Mouse (Mus musculus) CH12.LX (cell line): ENCODE measurements around the gene Cfap45. TPM values are rescaled to one million over a fixed set of nuclear protein-coding genes. Genes with fewer than 3 reads are reported as not detected.

Experiments used
- DNase-seq: peaks from one replicate; pipeline ENCODE4 v3.0.0-alpha.2; 2013; ENCODE audit errors: extremely low read depth
- H3K27ac ChIP-seq: 2 replicates; pipeline ENCODE4 v1.5.1; 2012; ENCODE audit warnings: low read depth, mild to moderate bottlenecking, control low read depth, moderate library complexity; ENCODE audit not compliant: insufficient read depth
- H3K27me3 ChIP-seq: replicated peaks from 2 replicates; pipeline ENCODE3; 2012; ENCODE audit warnings: inconsistent platforms
- H3K36me3 ChIP-seq, 2 experiments: replicated peaks in 1 of 2; 2 replicates each; pipeline versions ENCODE3 to v1.6.1; 2012; ENCODE audit warnings: inconsistent platforms in 1 of 2, low read length in 1 of 2, mild to moderate bottlenecking in 1 of 2, mixed read lengths in 1 of 2, moderate library complexity in 1 of 2; ENCODE audit not compliant: control insufficient read depth in 1 of 2, insufficient read depth in 1 of 2
- H3K4me1 ChIP-seq, 2 experiments: 2 replicates each; pipeline ENCODE4 v1.6.1; 2012; ENCODE audit warnings: inconsistent platforms in 1 of 2, moderate library complexity in 1 of 2; ENCODE audit not compliant: insufficient read depth in 2 of 2, control insufficient read depth in 1 of 2
- H3K4me2 ChIP-seq: 2 replicates; pipeline ENCODE4 v1.6.1; 2012; ENCODE audit warnings: low read depth, mild to moderate bottlenecking, control low read depth; ENCODE audit not compliant: poor library complexity, insufficient read depth, severe bottlenecking
- H3K4me3 ChIP-seq, 3 experiments: fragments of 150-350 bp in 1 of 3; sonication (generic) in 1 of 3; replicated peaks in 1 of 3; 2 replicates each; pipeline versions ENCODE3 to v1.5.1; 2011 to 2012; ENCODE audit warnings: low read depth in 2 of 3, low read length in 2 of 3, mild to moderate bottlenecking in 2 of 3, moderate library complexity in 2 of 3, control low read depth in 1 of 3, improper control_type of control experiment in 1 of 3, inconsistent platforms in 1 of 3, mixed read lengths in 1 of 3; ENCODE audit not compliant: poor library complexity in 1 of 3
- H3K79me2 ChIP-seq: replicated peaks from 2 replicates; pipeline ENCODE4 v1.6.1; 2012; ENCODE audit warnings: mild to moderate bottlenecking, moderate library complexity; ENCODE audit not compliant: control insufficient read depth, poor library complexity, insufficient read depth, severe bottlenecking; ENCODE audit errors: extremely low read depth
- H3K9ac ChIP-seq: 2 replicates; pipeline ENCODE4 v1.6.1; 2012; ENCODE audit warnings: low read depth, mild to moderate bottlenecking, control low read depth, moderate library complexity; ENCODE audit not compliant: insufficient read depth
- H3K9me3 ChIP-seq: replicated peaks from 2 replicates; pipeline ENCODE3; 2012; ENCODE audit warnings: low read length, inconsistent platforms, mixed read lengths
- BHLHE40 ChIP-seq: IDR thresholded peaks from 2 replicates; pipeline ENCODE4 v1.6.1; 2011; ENCODE audit warnings: mild to moderate bottlenecking, low read depth, low read length, improper control_type of control experiment
- CHD1 ChIP-seq: IDR thresholded peaks from 2 replicates; pipeline ENCODE4 v1.6.1; 2012; ENCODE audit warnings: low read depth, low read length, improper control_type of control experiment, inconsistent platforms
- CHD2 ChIP-seq: IDR thresholded peaks from 2 replicates; pipeline ENCODE4 v1.6.1; 2011; ENCODE audit warnings: low read length, improper control_type of control experiment
- CTCF ChIP-seq, 2 experiments: IDR thresholded peaks in 1 of 2; conservative IDR thresholded peaks in 1 of 2; 2 replicates each; pipeline ENCODE4 v1.5.1; 2011 to 2012; ENCODE audit warnings: low read depth in 2 of 2, low read length in 2 of 2, improper control_type of control experiment in 1 of 2, inconsistent platforms in 1 of 2, mild to moderate bottlenecking in 1 of 2, moderate library complexity in 1 of 2
- E2F4 ChIP-seq: IDR thresholded peaks from 2 replicates; pipeline ENCODE4 v1.6.1; 2011; ENCODE audit warnings: low read depth, low read length, improper control_type of control experiment; ENCODE audit not compliant: insufficient replicate concordance
- ELF1 ChIP-seq: IDR thresholded peaks from 2 replicates; pipeline ENCODE4 v1.6.1; 2014; ENCODE audit warnings: low read depth, mild to moderate bottlenecking, inconsistent platforms, low read length, improper control_type of control experiment
- EP300 ChIP-seq: IDR thresholded peaks from 2 replicates; pipeline ENCODE4 v1.6.1; 2011; ENCODE audit warnings: low read length, improper control_type of control experiment
- ETS1 ChIP-seq: conservative IDR thresholded peaks from 2 replicates; pipeline ENCODE4 v1.6.1; 2012; ENCODE audit warnings: low read depth, mild to moderate bottlenecking, inconsistent platforms, low read length, improper control_type of control experiment, moderate library complexity
- GABPA ChIP-seq: IDR thresholded peaks from 2 replicates; pipeline ENCODE4 v1.6.1; 2012; ENCODE audit warnings: low read depth, low read length, improper control_type of control experiment, inconsistent platforms; ENCODE audit not compliant: insufficient replicate concordance
- HCFC1 ChIP-seq: IDR thresholded peaks from 2 replicates; pipeline ENCODE4 v1.6.1; 2012; ENCODE audit warnings: low read depth, mild to moderate bottlenecking, inconsistent platforms, low read length, improper control_type of control experiment
- IRF4 ChIP-seq: IDR thresholded peaks from 2 replicates; pipeline ENCODE4 v1.6.1; 2014; ENCODE audit warnings: low read depth, mild to moderate bottlenecking, inconsistent platforms, low read length, improper control_type of control experiment
- JUN ChIP-seq: IDR thresholded peaks from 2 replicates; pipeline ENCODE4 v1.6.1; 2011; ENCODE audit warnings: low read depth, mild to moderate bottlenecking, low read length, improper control_type of control experiment, moderate library complexity; ENCODE audit not compliant: insufficient read depth
- JUND ChIP-seq: conservative IDR thresholded peaks from 2 replicates; pipeline ENCODE4 v1.6.1; 2011; ENCODE audit warnings: low read depth, low read length, improper control_type of control experiment
- KAT2A ChIP-seq: IDR thresholded peaks from 2 replicates; pipeline ENCODE4 v1.6.1; 2012; ENCODE audit warnings: low read length, improper control_type of control experiment, inconsistent platforms; ENCODE audit not compliant: insufficient replicate concordance
- MAFK ChIP-seq: IDR thresholded peaks from 2 replicates; pipeline ENCODE4 v1.6.1; 2011; ENCODE audit warnings: low read length, improper control_type of control experiment; ENCODE audit not compliant: insufficient replicate concordance
- MAX ChIP-seq: IDR thresholded peaks from 2 replicates; pipeline ENCODE4 v1.6.1; 2011; ENCODE audit warnings: low read length, improper control_type of control experiment
- MAZ ChIP-seq: IDR thresholded peaks from 2 replicates; pipeline ENCODE4 v1.6.1; 2012; ENCODE audit warnings: low read depth, mild to moderate bottlenecking, inconsistent platforms, low read length, improper control_type of control experiment, moderate library complexity
- MEF2A ChIP-seq: IDR thresholded peaks from 2 replicates; pipeline ENCODE4 v1.6.1; 2014; ENCODE audit warnings: low read depth, mild to moderate bottlenecking, inconsistent platforms, low read length, improper control_type of control experiment, borderline replicate concordance
- MXI1 ChIP-seq: IDR thresholded peaks from 2 replicates; pipeline ENCODE4 v1.6.1; 2011; ENCODE audit warnings: mild to moderate bottlenecking, low read depth, low read length, improper control_type of control experiment
- MYC ChIP-seq: IDR thresholded peaks from 2 replicates; pipeline ENCODE4 v1.6.1; 2011; ENCODE audit warnings: low read depth, mild to moderate bottlenecking, improper control_type of control experiment, low read length
- NELFE ChIP-seq: IDR thresholded peaks from 2 replicates; pipeline ENCODE4 v1.6.1; 2011; ENCODE audit warnings: low read depth, low read length, improper control_type of control experiment
- NRF1 ChIP-seq: IDR thresholded peaks from 2 replicates; pipeline ENCODE4 v1.6.1; 2014; ENCODE audit warnings: low read depth, mild to moderate bottlenecking, inconsistent platforms, low read length, improper control_type of control experiment, moderate library complexity
- PAX5 ChIP-seq: IDR thresholded peaks from 2 replicates; pipeline ENCODE4 v1.6.1; 2012; ENCODE audit warnings: low read length, inconsistent platforms, mixed read lengths
- POLR2A ChIP-seq: IDR thresholded peaks from 2 replicates; pipeline ENCODE4 v1.6.1; 2011; ENCODE audit warnings: low read depth, mild to moderate bottlenecking, improper control_type of control experiment, low read length
- POLR2AphosphoS2 ChIP-seq: IDR thresholded peaks from 2 replicates; pipeline ENCODE4 v1.6.1; 2011; ENCODE audit warnings: low read depth, low read length, improper control_type of control experiment
- RAD21 ChIP-seq: IDR thresholded peaks from 2 replicates; pipeline ENCODE4 v1.6.1; 2011; ENCODE audit warnings: low read depth, mild to moderate bottlenecking, low read length, improper control_type of control experiment, moderate library complexity
- RCOR1 ChIP-seq: conservative IDR thresholded peaks from 2 replicates; pipeline ENCODE4 v1.6.1; 2012; ENCODE audit warnings: low read depth, mild to moderate bottlenecking, inconsistent platforms, low read length, improper control_type of control experiment
- SIN3A ChIP-seq: IDR thresholded peaks from 2 replicates; pipeline ENCODE4 v1.6.1; 2012; ENCODE audit warnings: low read length, improper control_type of control experiment, inconsistent platforms
- SMC3 ChIP-seq: IDR thresholded peaks from 2 replicates; pipeline ENCODE4 v1.6.1; 2011; ENCODE audit warnings: low read depth, low read length, improper control_type of control experiment
- TBP ChIP-seq: conservative IDR thresholded peaks from 2 replicates; pipeline ENCODE4 v1.6.1; 2011; ENCODE audit warnings: low read depth, low read length, improper control_type of control experiment
- TCF12 ChIP-seq: IDR thresholded peaks from 2 replicates; pipeline ENCODE4 v1.6.1; 2014; ENCODE audit warnings: low read depth, mild to moderate bottlenecking, inconsistent platforms, low read length, improper control_type of control experiment
- UBTF ChIP-seq: IDR thresholded peaks from 2 replicates; pipeline ENCODE4 v1.6.1; 2012; ENCODE audit warnings: low read depth, mild to moderate bottlenecking, inconsistent platforms, low read length, improper control_type of control experiment, moderate library complexity
- USF1 ChIP-seq: IDR thresholded peaks from 2 replicates; pipeline ENCODE4 v1.6.1; 2014; ENCODE audit warnings: low read depth, mild to moderate bottlenecking, inconsistent platforms, low read length, improper control_type of control experiment
- USF2 ChIP-seq: conservative IDR thresholded peaks from 2 replicates; pipeline ENCODE4 v1.6.1; 2011; ENCODE audit warnings: low read depth, low read length, improper control_type of control experiment
- ZC3H11A ChIP-seq: IDR thresholded peaks from 2 replicates; pipeline ENCODE4 v1.6.1; 2012; ENCODE audit warnings: low read depth, mild to moderate bottlenecking, inconsistent platforms, low read length, improper control_type of control experiment
- ZKSCAN1 ChIP-seq: IDR thresholded peaks from 2 replicates; pipeline ENCODE4 v1.6.1; 2012; ENCODE audit warnings: low read depth, inconsistent platforms, low read length, improper control_type of control experiment, borderline replicate concordance
- ZMIZ1 ChIP-seq: IDR thresholded peaks from 2 replicates; pipeline ENCODE4 v1.6.1; 2012; ENCODE audit warnings: low read depth, mild to moderate bottlenecking, inconsistent platforms, low read length, improper control_type of control experiment
- ZNF384 ChIP-seq: IDR thresholded peaks from 2 replicates; pipeline ENCODE4 v1.6.1; 2012; ENCODE audit warnings: low read depth, low read length, improper control_type of control experiment, inconsistent platforms
- dilution Hi-C: fragments of 300-500 bp; cut with MboI; formaldehyde crosslinking; loops from 2 replicates; pipeline ENCODE4 v1.14.3; 2020; ENCODE audit warnings: low sequenced_read_pairs; ENCODE audit not compliant: extremely low pct_unique_long_range_greater_than_20kb, extremely low pct_ligation_motif_present
- in situ Hi-C: fragments of 300-500 bp; cut with MboI; formaldehyde crosslinking; loops from 3 replicates; pipeline ENCODE4 v1.14.3; 2019; ENCODE audit warnings: low sequenced_read_pairs, low pct_ligation_motif_present, low pct_unique_long_range_greater_than_20kb, mixed read lengths
- polyA plus RNA-seq: library from polyadenylated mRNA; unstranded; fragments of >175 nt; gene quantifications from 2 replicates; pipeline ENCODE4 v1.2.1, GENCODE M21; 2012; ENCODE audit warnings: low read depth; ENCODE audit not compliant: insufficient read length
- total RNA-seq, 2 experiments: library from RNA; depleted of rRNA; stranded (reverse); fragments of 300-350 nt in 1 of 2; fragments of >200 nt in 1 of 2; gene quantifications; 2 replicates each; pipeline ENCODE4 v1.2.3; 2012 to 2014

Cfap45 gene
- total and polyA plus RNA-seq, 3 experiments: not detected

GRCm38 (mm10) chr1:172499765-172500441 is 20.7 kb upstream of the Cfap45 start, which contains the start of gene Tagln2:
Gene Tagln2 (plus strand): TSS chr1:172500047.
- H3K79me2 ChIP-seq: peaks cover 47% of the 10 kb centered on the region
- dilution Hi-C loops: no loop called here
- in situ Hi-C loops: no loop called here

GRCm38 (mm10) chr1:172500451-172501370 is 19.9 kb upstream of the Cfap45 start:
- H3K36me3 ChIP-seq: peaks cover 16 to 65% of the 10 kb centered on the region in 2 experiments
- in situ Hi-C loops: no loop called here
- H3K9ac ChIP-seq: peak overlapping the region; percentile 83
- H3K4me3 ChIP-seq: peak overlapping the region; percentile 88 to 98 (median 90)
- no peaks in the 10 kb centered on the region for H3K27me3 ChIP-seq
- peak; percentile 73 for DNase-seq
- no peaks in the 10 kb centered on the region for H3K9me3 ChIP-seq
- peaks cover 47% of the 10 kb centered on the region for H3K79me2 ChIP-seq
- dilution Hi-C loops: no loop called here
- peak overlapping the region; percentile 72 for H3K27ac ChIP-seq
- peak overlapping the region; percentile 92 for H3K4me2 ChIP-seq
- peaks cover 22 to 45% of the 10 kb centered on the region in 2 experiments for H3K4me1 ChIP-seq
- peak; percentile 88 for TF ChIP-seq MAX
- TF ChIP-seq NRF1: 0 out of 2 replicates have a peak, but pooled peaks have one; percentile 8
- TF ChIP-seq BHLHE40: peak; percentile 67
- peak; percentile 88 for TF ChIP-seq MYC
- 0 out of 2 replicates have a peak, but pooled peaks have one; percentile 14 for TF ChIP-seq HCFC1
- no peak for TF ChIP-seq POLR2A
- peak; percentile 28; the same call in 1 of the 2 replicates for TF ChIP-seq NELFE
- no peak for TF ChIP-seq GABPA
- TF ChIP-seq IRF4: peak; percentile 34
- TF ChIP-seq SMC3: 0 out of 2 replicates have a peak, but pooled peaks have one; percentile 1
- TF ChIP-seq ELF1: peak; percentile 71
- peak; percentile 28; the same call in 1 of the 2 replicates for TF ChIP-seq TCF12
- TF ChIP-seq CHD2: peak; percentile 21; the same call in 1 of the 2 replicates

More at GRCm38 (mm10) chr1:172499765-172500441, 20.7 kb upstream of the Cfap45 start, which contains the start of gene Tagln2:
- peaks cover 22 to 42% of the 10 kb centered on the region in 2 experiments for H3K4me1 ChIP-seq
- TF ChIP-seq MXI1 (peak; percentile 42; the same call in 1 of the 2 replicates), TBP (peak; percentile 93), E2F4 (no peak), NELFE (peak; percentile 91), ZMIZ1 (peak; percentile 85), MYC (no peak), PAX5 (no peak), ZKSCAN1 (no peak), EP300 (no peak), RCOR1 (no peak), ZNF384 (peak; percentile 97), USF2 (no peak), JUND (no peak), MEF2A (no peak), POLR2A (peak; percentile 95), SIN3A (no peak), IRF4 (no peak; the same call in 1 of the 2 replicates), CTCF (conservative IDR thresholded peaks at IDR 0.05 in 1 of 2, IDR thresholded peaks at IDR 0.05 in 1 of 2; ENCODE audit: low read depth in 2 of 2, low read length in 2 of 2) (peak in 1 of 2 experiments; percentile 67; a peak in 2 of 4 replicates), MAX (peak; percentile 84), GABPA (no peak), ELF1 (peak; percentile 52), POLR2AphosphoS2 (peak; percentile 88; the same call in 1 of the 2 replicates), KAT2A (no peak), HCFC1 (no peak), SMC3 (peak; percentile 48), USF1 (0 out of 2 replicates have a peak, but pooled peaks have one; percentile 19), RAD21 (peak; percentile 27), MAZ (peak; percentile 47; the same call in 1 of the 2 replicates), MAFK (no peak), JUN (no peak), BHLHE40 (no peak), ZC3H11A (no peak), CHD2 (no peak), UBTF (no peak; the same call in 1 of the 2 replicates), ETS1 (no peak), TCF12 (peak; percentile 84), NRF1 (no peak), CHD1 (no peak)
- H3K4me2 ChIP-seq: peak within 1 kb of the TSS; percentile 92
- no peaks in the 10 kb centered on the region for H3K27me3 ChIP-seq
- no peaks in the 10 kb centered on the region for H3K9me3 ChIP-seq
- peak; percentile 82 for DNase-seq
- H3K36me3 ChIP-seq: peaks cover 8 to 65% of the 10 kb centered on the region in 2 experiments
- peak within 1 kb of the TSS; percentile 60 for H3K27ac ChIP-seq
- H3K4me3 ChIP-seq: peak within 1 kb of the TSS; percentile 88 to 90 (median 90)
- peak within 1 kb of the TSS; percentile 83 for H3K9ac ChIP-seq
